Mouse (Mus musculus) embryonic facial prominence, embryonic 15.5 days (tissue): ENCODE results near the gene Tlcd1. TPM values are rescaled to one million over a fixed set of nuclear protein-coding genes. Genes with fewer than 3 reads are reported as not detected.

Source experiments
- ATAC-seq: fragments of 200-750 bp; cut with Nextera tagmentation; 2 replicates; pipeline ENCODE4 v1.8.0; 2017; ENCODE audit warnings: low read depth, moderate TSS enrichment; ENCODE audit not compliant: insufficient number of reproducible peaks, low FRiP score, low TSS enrichment
- H3K27ac ChIP-seq: fragments of 300-500 bp; sonication (generic); replicated peaks from 2 replicates; pipeline ENCODE4 v1.5.1; 2015; ENCODE audit warnings: mild to moderate bottlenecking, inconsistent platforms
- H3K27me3 ChIP-seq: fragments of 300-500 bp; sonication (generic); 2 replicates; pipeline ENCODE4 v1.6.1; 2015; ENCODE audit warnings: inconsistent platforms
- H3K36me3 ChIP-seq: fragments of 300-500 bp; sonication (generic); 2 replicates; pipeline ENCODE4 v1.6.1; 2015; ENCODE audit warnings: mild to moderate bottlenecking, inconsistent platforms
- H3K4me1 ChIP-seq: fragments of 300-500 bp; sonication (generic); 2 replicates; pipeline ENCODE4 v1.6.1; 2015; ENCODE audit warnings: inconsistent platforms
- H3K4me2 ChIP-seq: fragments of 300-500 bp; sonication (generic); replicated peaks from 2 replicates; pipeline ENCODE4 v1.6.1; 2015; ENCODE audit warnings: mild to moderate bottlenecking, inconsistent platforms
- H3K4me3 ChIP-seq: fragments of 300-500 bp; sonication (generic); replicated peaks from 2 replicates; pipeline ENCODE4 v1.5.1; 2015; ENCODE audit warnings: mild to moderate bottlenecking, inconsistent platforms
- H3K9ac ChIP-seq: fragments of 300-500 bp; sonication (generic); 2 replicates; pipeline ENCODE4 v1.6.1; 2015; ENCODE audit warnings: inconsistent platforms
- H3K9me3 ChIP-seq: fragments of 300-500 bp; sonication (generic); replicated peaks from 2 replicates; pipeline ENCODE4 v1.6.1; 2016; ENCODE audit warnings: inconsistent platforms
- WGBS: fragments of 180-500 bp; shearing (Covaris S2); methylation state at CpG from one replicate; pipeline ENCODE4 v1.1.7; 2015; 5-methylcytosine and 5-hydroxymethylcytosine counted together
- polyA plus RNA-seq: library from polyadenylated mRNA; unstranded; fragments of >200 nt; fragmentation: Nextera tagmentation; extraction: Ambion mirVana; gene quantifications from 2 replicates; pipeline ENCODE4 v1.2.1, GENCODE M21; 2015

The Tlcd1 gene
- polyA plus RNA-seq, 1 experiment from 2014 or later, result 32.8 TPM

DNA sequence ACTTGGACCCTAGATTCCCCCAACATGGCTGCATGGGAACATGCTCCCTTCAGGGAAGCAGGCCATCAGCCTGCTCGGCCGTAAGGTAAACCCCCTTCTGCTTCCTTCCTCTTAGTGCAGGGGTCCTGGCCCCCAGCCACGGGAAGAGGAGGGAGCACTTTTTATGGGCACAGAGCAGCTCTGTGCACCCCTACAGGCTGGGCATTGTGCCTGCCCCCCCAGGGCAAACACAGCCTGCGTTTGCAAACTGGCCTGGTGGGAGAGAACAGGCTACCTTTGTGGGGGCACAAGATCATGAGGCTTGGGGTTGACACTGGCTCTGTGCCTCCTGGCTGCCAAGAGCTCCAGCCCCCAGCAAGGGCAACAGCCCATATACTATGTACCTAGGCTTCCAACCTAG is 14.5 kb upstream of the Tlcd1 start:
- no peak for ATAC-seq
- 31% methylated on average over 4 of the region's 4 CpGs for WGBS
- peaks cover 51% of the 10 kb centered on the region for H3K36me3 ChIP-seq
- peak overlapping the region; percentile 96 for H3K27ac ChIP-seq
- H3K9me3 ChIP-seq, result no peaks in the 10 kb centered on the region
- H3K9ac ChIP-seq, result no peak overlapping the region
- peak overlapping the region; percentile 94; the same call in 1 of the 2 replicates for H3K4me3 ChIP-seq
- H3K4me1 ChIP-seq, result peaks cover 62% of the 10 kb centered on the region
- peak overlapping the region; percentile 89 for H3K4me2 ChIP-seq
- H3K27me3 ChIP-seq, result no peaks in the 10 kb centered on the region

DNA sequence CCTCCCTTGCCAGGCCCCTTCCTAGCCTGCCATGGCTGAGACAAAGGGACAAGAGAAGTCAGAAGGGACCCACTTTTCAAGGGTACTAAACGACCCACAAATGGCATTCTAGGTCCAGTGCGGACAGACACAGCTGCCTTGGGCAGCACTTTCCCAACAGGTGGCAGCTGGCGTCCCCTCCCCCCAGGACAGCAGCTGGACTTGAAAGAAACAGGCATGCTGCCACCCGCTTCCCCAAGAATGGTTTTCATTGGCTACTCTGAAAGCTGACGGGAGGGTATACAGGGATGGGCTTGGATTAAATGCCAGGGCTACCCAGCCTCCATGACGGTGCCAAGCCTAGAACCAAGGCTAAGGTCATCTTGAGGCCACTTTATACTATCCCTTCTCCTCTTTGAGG is 14.0 kb upstream of the Tlcd1 start:
- peak overlapping the region; percentile 96 for H3K27ac ChIP-seq
- peaks cover 59% of the 10 kb centered on the region for H3K4me1 ChIP-seq
- H3K36me3 ChIP-seq, result peaks cover 48% of the 10 kb centered on the region
- H3K9ac ChIP-seq, result peak overlapping the region; percentile 5; the same call in 1 of the 2 replicates
- no peaks in the 10 kb centered on the region for H3K9me3 ChIP-seq
- H3K4me3 ChIP-seq, result peak overlapping the region; percentile 94
- H3K27me3 ChIP-seq, result no peaks in the 10 kb centered on the region
- WGBS, result 38% methylated on average over 6 of the region's 6 CpGs
- H3K4me2 ChIP-seq, result peak overlapping the region; percentile 89
- ATAC-seq, result no peak

DNA sequence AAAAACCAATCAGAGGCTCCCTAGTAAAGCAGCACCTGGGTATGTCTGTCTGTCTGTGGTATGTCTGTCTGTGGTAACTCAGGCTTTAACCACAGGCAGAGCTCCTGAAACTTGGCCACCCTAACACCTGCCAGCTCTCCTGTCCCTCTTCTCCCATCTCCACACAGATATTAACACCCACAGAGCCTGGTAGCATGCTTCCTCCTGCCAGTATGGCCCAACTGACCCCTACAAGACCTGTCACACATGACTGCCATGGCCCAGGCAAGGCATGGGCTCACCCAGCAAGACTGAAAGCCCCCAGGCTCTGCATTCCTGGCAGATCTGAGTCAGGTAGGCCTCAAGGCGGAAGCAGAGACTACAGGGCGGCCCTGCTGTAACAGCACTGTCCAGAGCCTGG is 13.5 kb upstream of the Tlcd1 start:
- no peak for ATAC-seq
- H3K9ac ChIP-seq, result peak overlapping the region; percentile 99
- no peaks in the 10 kb centered on the region for H3K9me3 ChIP-seq
- no peaks in the 10 kb centered on the region for H3K27me3 ChIP-seq
- H3K4me2 ChIP-seq, result peak overlapping the region; percentile 89
- peaks cover 58% of the 10 kb centered on the region for H3K4me1 ChIP-seq
- 46% methylated on average over 2 of the region's 2 CpGs for WGBS
- H3K36me3 ChIP-seq, result peaks cover 44% of the 10 kb centered on the region
- peak overlapping the region; percentile 94 for H3K4me3 ChIP-seq
- peak overlapping the region; percentile 96 for H3K27ac ChIP-seq

DNA sequence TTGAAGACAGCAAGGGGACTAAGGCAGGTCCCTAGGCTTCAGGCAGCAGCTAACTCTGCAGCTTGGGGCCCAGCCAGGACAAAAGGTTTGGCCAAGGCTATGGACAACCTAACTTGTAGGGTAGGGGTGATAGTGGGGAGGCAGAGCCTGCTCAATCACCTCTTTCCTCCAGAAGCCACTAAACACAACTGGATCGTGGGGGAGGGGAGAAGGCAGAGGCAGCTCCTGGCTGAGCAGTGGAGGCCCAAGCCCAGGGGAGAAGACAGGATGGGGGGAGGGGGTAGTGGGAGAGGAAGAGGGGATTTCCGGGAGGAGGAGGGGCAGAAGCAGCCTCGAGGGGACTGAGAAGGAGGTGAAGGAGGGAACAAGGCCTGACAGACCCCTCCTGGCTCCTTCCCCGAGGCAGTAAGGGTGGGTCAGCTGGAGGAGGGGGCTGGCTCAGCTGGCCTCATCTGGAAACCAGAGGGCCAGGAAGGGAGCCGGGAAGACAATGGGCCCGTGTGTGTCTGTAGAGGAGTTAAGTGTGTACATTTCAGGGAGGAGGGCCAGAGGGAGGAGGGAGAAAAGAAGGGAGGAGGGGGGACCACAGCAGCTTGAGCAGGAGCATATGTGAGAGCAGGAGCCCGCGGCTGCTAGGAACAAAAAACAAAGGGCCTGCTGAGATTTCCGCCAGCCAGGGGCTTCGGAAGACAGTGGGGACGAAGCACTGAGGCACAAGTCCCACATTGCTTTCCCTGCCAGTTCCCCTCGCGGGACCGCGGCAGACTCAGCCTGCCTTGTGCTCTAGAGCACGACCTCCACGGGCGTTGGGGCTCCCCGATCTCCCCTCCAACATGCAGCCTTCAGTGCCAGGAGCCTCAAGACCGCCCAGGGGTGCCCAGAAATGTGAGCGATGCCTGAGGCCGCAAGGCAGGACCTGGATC is 12.6 kb upstream of the Tlcd1 start:
- Histone ChIP-seq H3K4me2 (peak overlapping the region; percentile 89), H3K27me3 (no peaks in the 10 kb centered on the region), H3K9me3 (no peaks in the 10 kb centered on the region), H3K27ac (peak overlapping the region; percentile 96), H3K4me1 (peaks cover 60% of the 10 kb centered on the region), H3K4me3 (peak overlapping the region; percentile 94), H3K9ac (peak overlapping the region; percentile 99), H3K36me3 (peaks cover 35% of the 10 kb centered on the region)
- ATAC-seq, result peak; percentile 64
- under 1% methylated on average over 22 of the region's 22 CpGs for WGBS

DNA sequence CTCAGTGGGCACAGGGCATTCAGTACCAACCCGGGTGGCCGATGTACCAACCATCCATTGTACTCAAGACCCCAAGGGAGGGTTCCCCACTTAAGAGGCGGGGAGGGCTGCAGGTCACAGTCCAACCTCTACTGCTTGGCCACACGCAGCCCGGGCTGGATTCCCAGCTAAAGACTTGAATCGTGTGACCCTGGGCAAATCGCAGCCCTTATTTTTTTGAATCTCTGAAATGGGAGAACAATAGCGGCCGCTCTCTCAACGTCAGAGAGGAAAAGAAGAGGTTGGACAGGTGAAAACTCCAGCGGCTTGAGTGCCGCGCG is 11.9 kb upstream of the Tlcd1 start:
- ATAC-seq, result no peak
- peaks cover 29% of the 10 kb centered on the region for H3K36me3 ChIP-seq
- 0% methylated on average over 14 of the region's 14 CpGs for WGBS
- peak overlapping the region; percentile 89 for H3K4me2 ChIP-seq
- peaks cover 59% of the 10 kb centered on the region for H3K4me1 ChIP-seq
- peak overlapping the region; percentile 96 for H3K27ac ChIP-seq
- H3K9me3 ChIP-seq, result no peaks in the 10 kb centered on the region
- no peaks in the 10 kb centered on the region for H3K27me3 ChIP-seq
- peak overlapping the region; percentile 94 for H3K4me3 ChIP-seq
- peak overlapping the region; percentile 99 for H3K9ac ChIP-seq

DNA sequence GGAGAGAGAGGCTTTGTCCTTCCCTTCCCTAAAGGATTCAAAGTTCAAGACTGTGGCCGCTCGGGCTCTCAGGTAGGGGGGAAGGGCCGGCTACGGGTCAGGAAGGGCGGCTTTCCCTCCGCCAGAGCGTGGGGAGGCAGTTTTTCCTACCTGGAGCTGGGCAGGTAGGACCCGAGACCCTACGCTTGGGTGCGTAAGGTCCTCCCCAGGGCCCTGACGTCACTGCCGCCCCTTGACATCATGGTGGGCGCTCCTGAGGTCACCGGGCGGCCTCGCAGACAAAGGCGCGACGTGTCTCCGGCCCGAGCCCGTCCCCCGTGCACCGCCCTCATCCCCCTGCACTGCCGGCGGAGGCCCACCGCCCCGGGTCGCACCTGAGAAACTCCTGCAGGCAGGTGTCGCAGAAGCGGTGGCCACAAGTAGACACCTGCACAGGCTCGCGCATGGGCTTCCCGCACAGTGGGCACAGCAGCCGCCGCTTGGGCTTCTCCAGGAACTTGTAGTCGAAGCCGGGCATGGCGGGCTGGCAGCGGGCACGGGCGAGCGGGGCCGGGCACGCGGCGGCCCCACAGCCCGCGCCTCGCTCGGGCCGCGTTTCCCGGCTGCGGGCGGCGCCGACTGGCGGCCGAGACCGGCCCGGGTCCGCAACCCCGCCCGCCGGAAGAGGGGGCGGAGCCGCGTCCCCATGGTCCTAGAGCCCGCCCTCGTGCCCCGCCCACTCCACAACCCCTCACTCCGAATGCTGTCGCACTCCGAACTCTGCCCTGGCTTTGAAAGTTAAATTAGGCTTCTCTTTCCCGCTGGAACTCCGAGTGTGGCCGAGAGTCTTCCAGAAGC is 11.4 kb upstream of the Tlcd1 start, which contains the start of gene Traf4:
Traf4 (minus strand) TSS at position 666 of the 837 bp plus-strand sequence.
- no peaks in the 10 kb centered on the region for H3K9me3 ChIP-seq
- peaks cover 23% of the 10 kb centered on the region for H3K36me3 ChIP-seq
- H3K4me1 ChIP-seq, result peaks cover 54% of the 10 kb centered on the region
- peak within 1 kb of the TSS; percentile 89 for H3K4me2 ChIP-seq
- H3K27ac ChIP-seq, result peak within 1 kb of the TSS; percentile 96
- H3K4me3 ChIP-seq, result peak within 1 kb of the TSS; percentile 94
- ATAC-seq, result peak; percentile 84
- H3K27me3 ChIP-seq, result no peaks in the 10 kb centered on the region
- H3K9ac ChIP-seq, result peak within 1 kb of the TSS; percentile 99
- under 1% methylated on average over 77 of the region's 78 CpGs for WGBS

DNA sequence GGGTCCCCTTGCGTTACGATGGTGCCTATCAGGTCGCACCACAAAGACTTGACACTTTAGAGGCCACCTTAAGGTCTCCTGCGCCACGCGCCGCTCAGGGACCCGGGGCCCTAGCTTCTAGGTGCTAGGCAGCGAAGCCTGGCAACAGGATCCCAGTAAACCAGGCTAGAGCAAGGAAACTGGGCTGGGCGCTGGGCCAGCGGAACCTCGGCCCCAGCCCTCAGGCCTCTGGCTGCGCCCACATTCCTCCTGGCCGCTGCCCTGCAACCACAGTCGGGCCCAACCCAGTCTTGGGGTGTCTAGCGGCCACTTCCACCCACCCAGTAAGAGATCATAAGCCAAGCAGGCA is 10.8 kb upstream of the Tlcd1 start:
- H3K36me3 ChIP-seq, result peaks cover 17% of the 10 kb centered on the region
- 3% methylated on average over 16 of the region's 16 CpGs for WGBS
- no peaks in the 10 kb centered on the region for H3K9me3 ChIP-seq
- H3K4me3 ChIP-seq, result peak overlapping the region; percentile 94
- no peaks in the 10 kb centered on the region for H3K27me3 ChIP-seq
- H3K4me1 ChIP-seq, result peaks cover 49% of the 10 kb centered on the region
- peak overlapping the region; percentile 99; the same call in 1 of the 2 replicates for H3K9ac ChIP-seq
- peak; percentile 26 for ATAC-seq
- H3K4me2 ChIP-seq, result peak overlapping the region; percentile 89
- H3K27ac ChIP-seq, result peak overlapping the region; percentile 96

DNA sequence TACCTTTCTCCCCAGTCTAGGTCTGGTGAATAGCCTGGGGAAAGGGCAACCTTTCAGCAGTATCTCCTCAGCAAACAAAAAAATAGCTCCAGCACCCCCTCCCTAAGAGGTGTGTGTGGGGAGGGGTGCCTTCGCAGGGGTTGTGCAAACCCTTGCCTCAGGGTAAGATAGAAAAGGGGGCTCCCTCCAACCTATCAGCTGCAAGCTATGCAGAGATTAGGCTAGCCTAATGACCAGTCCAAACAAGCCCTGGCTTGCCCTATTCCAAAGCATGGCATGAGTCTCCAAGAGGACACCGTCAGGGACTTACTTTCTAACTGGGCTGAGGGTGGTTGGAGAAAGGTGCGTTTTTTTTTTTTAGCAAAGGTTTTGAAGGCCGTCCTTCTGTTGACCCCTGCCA is 10.3 kb upstream of the Tlcd1 start:
- no peaks in the 10 kb centered on the region for H3K9me3 ChIP-seq
- 0 out of 2 replicates have a peak overlapping the region, but pooled peaks have one; percentile 99 for H3K9ac ChIP-seq
- peak overlapping the region; percentile 94 for H3K4me3 ChIP-seq
- no peak for ATAC-seq
- H3K27me3 ChIP-seq, result no peaks in the 10 kb centered on the region
- peaks cover 45% of the 10 kb centered on the region for H3K4me1 ChIP-seq
- 35% methylated on average over 4 of the region's 4 CpGs for WGBS
- H3K4me2 ChIP-seq, result peak overlapping the region; percentile 89
- H3K27ac ChIP-seq, result peak overlapping the region; percentile 96
- peaks cover 13% of the 10 kb centered on the region for H3K36me3 ChIP-seq

DNA sequence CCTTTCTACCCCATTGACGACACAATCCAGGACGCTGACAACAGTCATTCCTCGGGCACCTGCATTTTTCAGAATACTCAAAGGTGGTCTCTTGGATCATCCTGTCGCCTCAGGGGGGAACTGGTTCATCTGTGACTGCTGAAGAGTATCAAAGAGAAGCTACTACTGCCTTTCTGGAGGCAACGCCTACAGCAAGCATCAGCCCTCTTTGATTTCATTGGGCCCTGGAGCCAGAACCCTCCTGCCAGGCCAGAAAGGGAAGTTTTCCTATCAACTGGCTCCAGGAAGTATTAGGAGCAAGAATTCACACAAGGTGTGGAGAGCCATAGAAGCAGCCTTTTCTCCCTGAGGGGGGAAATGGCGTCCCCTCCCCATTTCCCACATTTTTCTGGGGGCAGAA is 9.9 kb upstream of the Tlcd1 start:
- ATAC-seq, result no peak
- Histone ChIP-seq H3K27ac (0 out of 2 replicates have a peak overlapping the region, but pooled peaks have one; percentile 96), H3K4me1 (peaks cover 41% of the 10 kb centered on the region), H3K4me2 (no peak overlapping the region), H3K9me3 (no peaks in the 10 kb centered on the region), H3K9ac (no peak overlapping the region), H3K36me3 (0 out of 2 replicates have a peak, but pooled peaks cover 9% of the 10 kb centered on the region), H3K4me3 (no peak overlapping the region), H3K27me3 (no peaks in the 10 kb centered on the region)
- 52% methylated on average over 6 of the region's 6 CpGs for WGBS

DNA sequence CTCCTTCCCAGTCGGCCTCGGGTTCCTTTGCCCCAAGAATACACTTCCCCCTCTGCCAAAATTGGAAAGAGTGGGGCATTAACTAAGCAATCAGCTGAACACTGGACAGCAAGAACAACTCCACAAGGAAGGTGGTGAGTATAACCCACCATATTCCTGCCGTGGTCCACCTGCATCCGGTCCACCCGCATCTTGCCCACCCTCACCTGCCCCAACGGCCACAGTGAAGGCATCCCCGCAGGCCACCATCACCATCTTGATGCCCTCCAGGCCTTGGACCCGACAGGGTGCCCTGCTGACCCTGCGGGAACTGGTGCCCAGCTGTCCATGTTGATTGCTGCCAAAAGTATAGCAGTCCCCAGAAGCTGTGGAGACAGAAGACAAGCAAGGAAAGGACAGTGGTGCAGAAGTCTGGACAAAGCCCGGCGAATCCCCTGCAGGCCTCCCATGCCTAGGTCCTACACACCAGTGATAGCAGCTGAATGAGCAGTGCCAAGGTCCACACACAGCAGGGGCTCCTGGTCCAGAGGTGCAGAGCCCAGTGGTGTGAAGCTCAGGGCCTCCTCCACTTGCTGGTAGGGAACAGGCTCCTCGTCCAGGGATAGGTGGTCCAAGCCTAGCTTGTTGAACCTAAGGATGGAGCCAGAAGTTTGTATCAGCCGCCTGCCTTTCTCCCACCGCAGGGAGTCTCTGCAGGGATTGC is 9.1 kb upstream of the Tlcd1 start:
- Histone ChIP-seq H3K36me3 (0 out of 2 replicates have a peak, but pooled peaks cover 3% of the 10 kb centered on the region), H3K9ac (no peak overlapping the region), H3K27me3 (no peaks in the 10 kb centered on the region), H3K27ac (no peak overlapping the region), H3K4me1 (peaks cover 33% of the 10 kb centered on the region), H3K9me3 (no peaks in the 10 kb centered on the region), H3K4me3 (no peak overlapping the region), H3K4me2 (no peak overlapping the region)
- ATAC-seq, result no peak
- 86% methylated on average over 14 of the region's 14 CpGs for WGBS
